Mouse (Mus musculus): ENCODE measurements around the gene Dlgap3. TPM values are rescaled to one million over a fixed set of nuclear protein-coding genes. Genes with fewer than 3 reads are reported as not detected.

The Dlgap3 gene
- total and polyA plus RNA-seq, 2 experiments = 0.06 TPM; not detected in 1

- 68% methylated on average over 4 of the region's 4 CpGs for WGBS
- H3K27me3 ChIP-seq (ENCODE audit: control insufficient read depth, insufficient read depth, low read length) = peaks cover 2% of the 10 kb centered on the region; the same call in 1 of the 2 replicates
These were observed 57.1 kb downstream of the Dlgap3 start for GRCm38 (mm10) chr4:127226067-127226466.

GRCm38 (mm10) chr4:127227051-127227673 lies 58.2 kb downstream of the Dlgap3 start:
- Histone ChIP-seq H3K79me2 (ENCODE audit: control insufficient read depth, insufficient read depth, low read length) (no peaks in the 10 kb centered on the region), H3K9ac (ENCODE audit: low read depth, low read length) (no peak overlapping the region), H3K27me3 (ENCODE audit: control insufficient read depth, insufficient read depth, low read length) (peaks cover 2% of the 10 kb centered on the region; the same call in 1 of the 2 replicates), H3K4me3 (ENCODE audit: insufficient read depth, low read depth, low read length) (no peak overlapping the region), H3K36me3 (ENCODE audit: control insufficient read depth, insufficient read depth, low read length) (no peaks in the 10 kb centered on the region), H3K27ac (replicated peaks; ENCODE audit: insufficient read depth, low read depth, low read length) (no peak overlapping the region), H3K4me1 (ENCODE audit: control insufficient read depth, insufficient read depth, low read length) (no peaks in the 10 kb centered on the region)
- no peak for DNase-seq (ENCODE audit: extremely low read depth, low read depth, low spot score)
- TF ChIP-seq POLR2A (IDR thresholded peaks at IDR 0.05; ENCODE audit: extremely low read depth, insufficient read depth, low read length) (no peak), CTCF (IDR thresholded peaks at IDR 0.05; ENCODE audit: low read depth, low read length) (no peak)
- 45% methylated on average over 17 of the region's 17 CpGs for WGBS

More at GRCm38 (mm10) chr4:127226067-127226466, 57.1 kb downstream of the Dlgap3 start:
- no peak overlapping the region for H3K4me3 ChIP-seq (ENCODE audit: insufficient read depth, low read depth, low read length)
- DNase-seq (ENCODE audit: extremely low read depth, low read depth, low spot score) = no peak
- TF ChIP-seq CTCF (IDR thresholded peaks at IDR 0.05; ENCODE audit: low read depth, low read length) (no peak), POLR2A (IDR thresholded peaks at IDR 0.05; ENCODE audit: extremely low read depth, insufficient read depth, low read length) (no peak)
- no peaks in the 10 kb centered on the region for H3K36me3 ChIP-seq (ENCODE audit: control insufficient read depth, insufficient read depth, low read length)
- no peaks in the 10 kb centered on the region for H3K4me1 ChIP-seq (ENCODE audit: control insufficient read depth, insufficient read depth, low read length)
- H3K79me2 ChIP-seq (ENCODE audit: control insufficient read depth, insufficient read depth, low read length) = no peaks in the 10 kb centered on the region
- H3K9ac ChIP-seq (ENCODE audit: low read depth, low read length) = no peak overlapping the region
- H3K27ac ChIP-seq (replicated peaks; ENCODE audit: insufficient read depth, low read depth, low read length) = no peak overlapping the region

DNA sequence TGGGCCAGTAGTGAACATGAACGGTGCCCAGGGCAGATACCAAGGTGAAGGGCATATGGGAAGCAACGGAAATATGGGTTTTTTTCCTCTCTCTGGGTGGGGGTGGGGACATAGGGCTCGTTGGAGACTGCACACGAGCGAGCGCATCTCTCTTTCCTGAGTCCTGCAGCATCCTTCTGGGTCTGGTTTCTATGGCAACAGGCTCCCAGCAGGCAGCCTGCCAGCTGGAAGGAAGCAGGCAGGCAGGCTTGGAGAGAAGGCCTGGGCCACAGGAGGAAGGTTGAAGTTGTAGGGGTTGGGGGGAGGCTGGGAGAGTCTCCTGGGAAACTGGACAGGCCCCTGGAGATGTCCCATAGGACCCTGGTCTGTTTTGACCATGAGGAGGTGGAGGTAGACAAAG lies 63.0 kb downstream of the Dlgap3 start:
- H3K9ac ChIP-seq (ENCODE audit: low read depth, low read length) = no peak overlapping the region
- H3K79me2 ChIP-seq (ENCODE audit: control insufficient read depth, insufficient read depth, low read length) = no peaks in the 10 kb centered on the region
- no peak for DNase-seq (ENCODE audit: extremely low read depth, low read depth, low spot score)
- no peaks in the 10 kb centered on the region for H3K4me1 ChIP-seq (ENCODE audit: control insufficient read depth, insufficient read depth, low read length)
- peaks cover 5% of the 10 kb centered on the region; the same call in 1 of the 2 replicates for H3K27me3 ChIP-seq (ENCODE audit: control insufficient read depth, insufficient read depth, low read length)
- no peaks in the 10 kb centered on the region for H3K36me3 ChIP-seq (ENCODE audit: control insufficient read depth, insufficient read depth, low read length)
- WGBS = 56% methylated on average over 6 of the region's 6 CpGs
- H3K27ac ChIP-seq (replicated peaks; ENCODE audit: insufficient read depth, low read depth, low read length) = no peak overlapping the region
- no peak overlapping the region for H3K4me3 ChIP-seq (ENCODE audit: insufficient read depth, low read depth, low read length)
- no peak for TF ChIP-seq POLR2A (IDR thresholded peaks at IDR 0.05; ENCODE audit: extremely low read depth, insufficient read depth, low read length)
- TF ChIP-seq CTCF (IDR thresholded peaks at IDR 0.05; ENCODE audit: low read depth, low read length) = no peak

DNA sequence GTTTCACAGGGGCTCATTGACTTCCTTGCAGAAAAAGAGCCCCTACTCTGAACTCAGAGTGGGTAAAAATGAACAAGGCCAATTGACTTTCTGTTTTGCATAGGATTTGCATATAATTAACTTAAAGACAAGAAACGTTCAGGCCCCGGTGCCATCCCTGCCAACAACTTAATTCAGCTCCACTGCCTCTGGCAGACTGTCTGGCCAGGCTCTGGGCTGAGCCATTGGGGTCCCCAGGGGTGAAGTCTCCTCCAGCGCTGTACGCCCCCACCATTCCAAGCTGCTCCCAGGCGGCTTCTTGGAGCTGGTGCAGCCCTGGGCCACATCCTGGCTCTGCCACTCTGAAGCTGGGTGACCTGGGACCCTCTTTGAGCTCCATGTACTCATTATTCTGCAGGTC lies 63.5 kb downstream of the Dlgap3 start:
- Histone ChIP-seq H3K36me3 (ENCODE audit: control insufficient read depth, insufficient read depth, low read length) (no peaks in the 10 kb centered on the region), H3K27ac (replicated peaks; ENCODE audit: insufficient read depth, low read depth, low read length) (no peak overlapping the region), H3K4me1 (ENCODE audit: control insufficient read depth, insufficient read depth, low read length) (no peaks in the 10 kb centered on the region), H3K4me3 (ENCODE audit: insufficient read depth, low read depth, low read length) (no peak overlapping the region), H3K9ac (ENCODE audit: low read depth, low read length) (no peak overlapping the region), H3K79me2 (ENCODE audit: control insufficient read depth, insufficient read depth, low read length) (no peaks in the 10 kb centered on the region), H3K27me3 (ENCODE audit: control insufficient read depth, insufficient read depth, low read length) (peaks cover 5% of the 10 kb centered on the region; the same call in 1 of the 2 replicates)
- whole genome bisulfite sequencing = 78% methylated on average over 5 of the region's 5 CpGs
- no peak for DNase-seq (ENCODE audit: extremely low read depth, low read depth, low spot score)
- no peak for TF ChIP-seq CTCF (IDR thresholded peaks at IDR 0.05; ENCODE audit: low read depth, low read length)
- no peak for TF ChIP-seq POLR2A (IDR thresholded peaks at IDR 0.05; ENCODE audit: extremely low read depth, insufficient read depth, low read length)

GRCm38 (mm10) chr4:127233416-127234125 lies 64.6 kb downstream of the Dlgap3 start:
- H3K9ac ChIP-seq (ENCODE audit: low read depth, low read length) = no peak overlapping the region
- no peak overlapping the region for H3K4me3 ChIP-seq (ENCODE audit: insufficient read depth, low read depth, low read length)
- H3K27ac ChIP-seq (replicated peaks; ENCODE audit: insufficient read depth, low read depth, low read length) = no peak overlapping the region
- DNase-seq (ENCODE audit: extremely low read depth, low read depth, low spot score) = no peak
- H3K27me3 ChIP-seq (ENCODE audit: control insufficient read depth, insufficient read depth, low read length) = peaks cover 5% of the 10 kb centered on the region; the same call in 1 of the 2 replicates
- 87% methylated on average over 40 of the region's 40 CpGs for WGBS
- no peaks in the 10 kb centered on the region for H3K36me3 ChIP-seq (ENCODE audit: control insufficient read depth, insufficient read depth, low read length)
- TF ChIP-seq CTCF (IDR thresholded peaks at IDR 0.05; ENCODE audit: low read depth, low read length) (no peak), POLR2A (IDR thresholded peaks at IDR 0.05; ENCODE audit: extremely low read depth, insufficient read depth, low read length) (no peak)
- no peaks in the 10 kb centered on the region for H3K79me2 ChIP-seq (ENCODE audit: control insufficient read depth, insufficient read depth, low read length)
- H3K4me1 ChIP-seq (ENCODE audit: control insufficient read depth, insufficient read depth, low read length) = no peaks in the 10 kb centered on the region
